Mouse (Mus musculus): Measurements from ENCODE around the gene Stx3.

Stx3 gene

DNA sequence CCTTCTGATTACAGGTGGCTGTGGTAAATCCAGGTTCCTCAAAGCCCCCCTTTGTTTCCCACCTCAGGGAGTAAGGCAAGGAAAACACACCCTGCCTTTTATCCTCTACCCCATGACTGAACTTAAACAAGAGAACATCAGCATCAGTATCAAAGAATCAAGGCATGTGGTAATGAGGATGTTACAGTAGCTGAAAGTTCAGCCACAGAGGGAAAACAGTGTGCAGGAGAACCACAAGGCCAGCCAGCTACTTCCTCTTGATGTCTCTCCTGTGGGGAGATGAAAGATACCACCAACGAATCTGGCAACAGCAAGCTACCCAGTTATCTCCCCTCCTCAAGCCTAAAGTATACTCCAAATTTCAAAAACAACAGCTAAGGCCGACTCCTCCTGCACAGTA, 12.0 kb downstream of the Stx3 start:
- DNase-seq: no peak

DNA sequence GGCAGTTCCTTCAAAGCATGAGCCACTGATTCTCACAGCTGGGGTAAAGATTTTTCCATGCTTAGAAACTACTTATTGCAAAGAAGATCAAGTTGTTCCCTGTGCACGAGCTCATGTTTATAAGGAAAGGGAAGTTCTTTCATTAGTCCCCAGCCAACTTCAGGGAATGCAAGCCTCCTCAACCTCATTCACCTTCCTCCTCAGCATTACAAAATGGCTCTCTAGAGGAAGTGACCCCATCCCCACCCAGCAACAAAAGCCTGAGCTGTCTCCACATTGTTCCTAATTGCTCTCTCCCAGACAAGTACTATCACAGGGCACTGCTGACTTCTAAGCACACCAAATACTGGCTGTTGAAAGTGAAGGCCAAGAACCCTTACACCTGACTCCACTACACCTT, 14.8 kb downstream of the Stx3 start:
- no peak for DNase-seq

DNA sequence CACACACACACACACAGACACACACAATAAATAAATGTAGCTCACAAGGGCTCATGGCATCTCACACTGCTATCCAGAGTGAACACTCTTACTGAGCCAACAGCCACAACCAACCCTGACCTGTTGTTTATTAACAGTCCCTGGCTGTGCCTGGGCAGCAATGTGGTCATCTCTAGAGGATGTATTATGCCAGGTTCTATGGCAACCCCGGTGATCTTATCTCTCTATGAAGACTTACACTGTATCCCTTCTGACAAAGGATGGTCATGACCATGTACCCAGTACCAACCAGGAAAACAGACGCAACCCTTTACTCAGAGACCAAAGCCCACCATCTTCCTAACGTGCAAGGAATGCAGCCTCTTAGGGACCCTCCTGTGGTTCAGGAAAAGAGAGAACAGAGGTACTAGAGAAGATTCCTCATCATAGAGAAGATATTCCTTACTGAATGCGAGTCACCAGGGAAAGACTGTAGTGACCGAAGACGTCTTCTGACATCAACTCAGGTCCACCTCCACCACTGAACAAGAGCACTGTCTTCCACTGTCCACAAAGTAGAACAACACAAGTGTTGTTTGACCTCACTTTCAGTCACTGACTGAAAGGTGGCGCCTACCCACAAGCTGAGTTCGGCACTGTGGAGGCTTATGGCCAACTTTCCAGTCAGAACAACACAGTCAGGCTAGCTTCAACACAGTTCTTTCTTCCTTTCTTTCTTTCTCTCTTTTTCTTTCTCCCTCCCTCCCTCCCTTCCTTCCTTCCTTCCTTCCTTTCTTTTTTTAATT, 18.5 kb downstream of the Stx3 start:
- no peak for DNase-seq

DNA sequence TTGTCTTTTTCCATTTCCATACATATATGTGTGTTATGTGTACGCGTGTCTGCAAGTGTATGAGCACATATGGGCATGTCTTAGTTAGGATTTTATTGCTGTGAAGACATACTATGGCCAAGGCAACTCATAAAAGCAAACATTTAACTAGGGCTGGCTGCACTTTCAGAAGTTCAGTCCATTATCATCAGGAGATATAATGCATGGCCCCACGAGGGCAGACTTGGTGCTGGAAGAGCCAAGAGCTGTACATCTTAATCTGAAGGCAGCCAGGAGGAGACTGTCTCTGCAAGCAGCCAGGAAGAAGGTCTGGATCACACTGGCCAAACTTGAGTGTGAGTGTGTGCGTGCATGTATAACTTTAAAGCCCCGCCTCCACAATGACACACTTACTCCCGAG, 24.8 kb downstream of the Stx3 start:
- no peak for DNase-seq

DNA sequence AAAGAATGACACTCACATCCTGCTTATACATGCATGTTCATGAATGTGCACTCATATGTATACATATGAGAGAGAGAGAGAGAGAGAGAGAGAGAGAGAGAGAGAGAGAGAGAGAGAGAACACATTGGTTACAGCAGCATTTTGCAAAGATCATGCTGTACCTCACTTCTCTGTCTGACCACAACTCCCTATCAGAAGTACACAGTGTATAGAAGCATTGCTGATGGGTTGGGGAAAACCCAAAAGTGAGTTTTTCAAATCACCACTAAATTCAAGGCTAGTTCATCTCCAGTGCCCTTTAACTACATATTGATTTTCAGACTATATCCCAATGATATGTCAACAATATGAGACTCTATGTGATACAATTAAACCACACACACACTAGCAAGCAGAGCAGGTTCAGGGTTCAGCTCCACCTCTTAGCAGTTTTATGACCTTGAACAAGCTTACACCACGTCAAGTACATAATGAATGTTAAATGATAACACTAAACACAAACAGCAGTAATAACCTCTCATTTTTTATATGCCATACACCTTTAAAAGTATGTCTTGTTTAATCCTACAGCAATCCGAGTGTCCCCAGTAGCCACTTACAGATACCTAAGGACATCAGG, 25.4 kb downstream of the Stx3 start:
- DNase-seq: no peak

DNA sequence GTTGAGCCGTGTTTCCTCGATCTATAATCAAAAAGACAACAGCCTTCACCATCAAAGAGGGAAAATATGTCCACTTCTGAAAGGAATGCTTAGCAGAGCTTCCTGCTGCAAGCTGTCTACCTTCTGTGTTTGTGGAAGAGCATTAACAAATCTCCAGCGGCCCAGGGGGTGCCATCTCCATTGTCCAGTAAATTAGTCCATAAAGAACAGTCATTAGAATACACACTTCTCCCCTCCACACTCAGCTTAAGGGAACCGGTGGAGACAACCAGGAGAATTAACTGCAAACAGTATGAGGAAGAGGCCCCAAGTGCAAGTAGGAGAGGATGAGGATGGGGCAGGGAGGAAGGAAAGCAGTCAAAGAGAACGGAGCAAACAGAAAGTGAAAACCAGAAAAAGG, 27.4 kb downstream of the Stx3 start:
- no peak for DNase-seq

DNA sequence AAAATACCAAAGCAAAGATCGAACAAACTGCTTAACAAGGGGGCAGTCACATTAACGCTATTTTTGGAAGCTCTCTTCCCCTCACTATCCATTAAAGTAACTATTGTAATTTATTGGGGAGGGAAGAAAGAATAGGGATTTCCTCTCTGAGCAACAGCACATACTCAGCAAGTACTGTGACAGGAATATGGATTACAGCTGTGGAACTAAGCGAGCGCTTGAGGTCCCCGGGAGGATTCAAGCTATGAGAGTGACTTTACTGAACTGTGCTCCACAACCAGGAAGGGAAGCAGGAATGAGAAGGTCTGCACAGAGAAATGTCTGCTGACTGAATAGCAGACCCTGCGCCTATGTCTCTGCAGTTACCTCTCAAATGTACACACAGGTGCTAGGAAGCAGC, 30.3 kb downstream of the Stx3 start:
- no peak for DNase-seq

DNA sequence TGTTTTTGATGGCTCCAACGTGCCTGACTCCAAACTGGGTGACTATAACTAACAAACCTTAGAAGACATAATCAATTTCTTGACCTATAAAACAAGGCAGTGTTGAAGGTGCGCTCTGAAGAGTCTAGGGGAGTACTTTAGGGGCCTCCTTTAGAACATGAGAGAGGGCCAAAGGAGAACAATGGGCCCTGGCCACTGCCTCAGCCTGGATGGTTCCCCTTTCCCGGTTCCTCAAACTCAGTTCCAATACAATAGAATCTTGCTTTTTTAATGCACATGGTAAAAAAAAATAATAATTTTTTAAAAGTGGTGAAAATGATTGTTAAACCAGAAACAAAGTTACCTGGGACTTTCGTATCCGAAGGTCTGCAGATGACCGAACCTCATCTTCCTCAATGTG, 31.4 kb downstream of the Stx3 start:
- DNase-seq: no peak

DNA sequence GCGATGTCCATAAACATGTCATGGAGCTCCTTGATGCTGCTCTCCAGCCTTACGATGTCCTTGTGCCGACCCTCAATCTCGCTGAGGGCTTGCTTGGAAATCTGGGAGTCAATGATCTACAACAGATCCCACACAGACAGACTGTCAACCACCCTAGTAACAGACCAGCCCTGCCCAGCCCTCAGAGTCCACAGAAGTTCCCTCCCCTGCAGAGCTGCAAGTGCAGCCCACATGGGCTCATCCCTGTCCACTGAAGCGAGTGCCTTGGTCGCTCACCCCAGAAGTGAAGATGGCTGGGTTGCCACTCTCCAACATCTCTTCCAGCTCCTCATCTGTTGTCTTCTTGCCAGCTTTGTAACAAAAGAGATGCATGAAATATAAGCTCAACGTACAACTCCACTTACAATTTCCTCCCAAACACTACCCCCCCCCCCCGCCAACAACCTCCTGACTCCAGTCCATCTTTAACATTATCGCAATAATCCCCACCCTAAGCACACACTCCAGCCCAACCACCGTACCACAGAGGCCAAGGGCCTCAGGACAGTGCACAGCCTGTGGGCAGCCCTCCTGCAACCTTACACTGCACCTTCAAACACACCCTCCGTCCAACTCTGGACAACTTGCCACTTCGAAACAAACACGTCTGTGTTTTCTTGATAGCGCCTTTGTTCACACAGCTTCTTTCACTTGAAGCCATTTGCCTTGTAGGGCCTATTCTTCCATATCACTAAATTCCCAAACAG, 33.6 kb downstream of the Stx3 start:
- DNase-seq: no peak

DNA sequence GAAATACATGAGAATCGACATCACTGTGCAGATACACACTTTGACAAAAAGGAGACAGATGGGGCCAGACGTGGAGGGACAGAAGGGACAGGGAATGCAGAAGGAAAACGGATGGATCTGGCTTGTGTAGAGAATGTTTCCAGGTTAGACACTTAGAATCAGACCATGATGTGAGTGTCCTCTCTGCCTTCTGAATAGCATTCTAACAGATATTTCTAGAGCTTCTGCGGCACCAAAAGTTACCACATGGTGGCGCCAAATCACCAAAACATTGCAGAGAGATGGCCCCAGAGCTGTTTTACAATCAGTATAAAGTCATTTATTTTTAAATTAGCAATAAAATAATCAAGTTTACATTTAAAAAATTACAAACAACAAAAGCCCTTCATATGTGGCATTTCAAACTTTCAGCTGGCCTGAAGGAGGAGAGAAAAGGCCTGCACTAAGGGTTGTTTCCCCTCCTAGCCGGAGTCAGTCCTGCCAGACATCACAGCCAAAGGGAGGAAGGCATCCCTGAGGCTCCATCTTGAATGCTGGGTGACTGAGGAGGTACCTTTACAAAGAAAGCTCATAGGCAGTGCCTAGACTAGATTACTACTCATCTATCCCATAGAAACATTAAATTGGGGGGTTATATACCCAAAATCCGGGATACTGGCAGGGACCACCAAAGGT, 41.9 kb downstream of the Stx3 start:
- peak; percentile 69 for DNase-seq

DNA sequence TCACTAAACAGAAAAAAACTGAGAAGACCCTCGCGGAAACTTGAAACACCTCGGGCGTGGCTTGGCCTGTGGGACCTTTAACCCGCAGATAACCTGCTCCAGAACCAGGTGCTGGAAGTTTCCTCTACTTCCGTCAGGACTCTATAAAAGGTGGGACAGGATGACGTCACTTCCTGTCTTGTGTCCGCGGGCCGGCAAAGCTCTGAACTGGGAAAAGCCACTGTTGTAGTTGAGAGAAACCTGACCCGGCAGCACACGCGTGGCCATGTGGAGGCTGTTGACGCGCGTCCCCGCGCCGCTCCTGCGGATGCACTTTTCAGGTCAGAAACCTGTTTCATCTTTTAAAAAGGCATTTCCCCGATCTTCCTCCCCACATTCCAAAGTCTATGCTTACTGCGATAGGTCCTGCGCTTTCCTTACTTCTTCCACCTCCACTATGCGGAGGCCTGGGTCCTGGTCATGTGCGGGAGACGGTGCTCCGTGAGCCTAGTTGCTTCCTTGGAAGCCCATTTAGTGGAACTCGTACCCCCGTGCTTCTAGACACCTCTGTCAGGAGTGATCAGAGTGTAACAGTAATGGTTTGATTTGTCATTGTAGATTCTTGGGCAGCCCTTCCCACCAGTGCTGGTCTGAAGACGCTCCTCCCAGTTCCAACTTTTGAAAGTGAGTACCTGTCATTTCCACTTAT, 48.9 kb downstream of the Stx3 start, which contains the start of gene Mrpl16:
Mrpl16 (plus strand) TSS at position 187 of the 688 bp plus-strand sequence.
- peak; percentile 96 for DNase-seq

DNA sequence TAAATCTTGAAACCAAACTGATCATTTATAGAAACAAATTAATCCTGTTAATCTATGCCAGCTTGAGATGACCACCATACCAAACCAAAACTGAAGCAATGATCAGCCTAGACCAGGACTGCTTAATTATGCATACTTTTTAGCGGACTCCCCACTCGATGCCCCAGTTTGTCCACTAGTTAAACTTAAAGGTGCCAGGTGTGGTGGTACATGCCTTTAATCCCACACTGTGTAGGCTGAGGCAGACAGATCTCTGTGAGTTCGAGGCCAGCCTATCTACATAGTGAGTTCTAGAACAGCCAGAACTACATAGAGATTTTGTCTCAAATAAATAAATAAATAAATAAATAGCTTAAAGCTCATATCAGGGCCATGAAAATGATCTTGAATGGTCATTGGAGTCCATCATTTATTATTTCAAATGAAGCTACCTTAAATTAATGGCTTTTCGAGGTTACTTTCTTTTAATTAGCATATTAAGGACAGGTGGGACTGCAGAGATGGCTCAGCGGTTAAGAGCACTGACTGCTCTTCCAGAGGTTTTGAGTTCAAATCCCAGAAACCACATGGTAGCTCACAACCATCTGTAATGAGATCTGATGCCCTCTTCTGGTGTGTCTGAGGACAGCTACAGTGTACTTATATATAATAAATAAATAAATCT, 49.8 kb downstream of the Stx3 start:
- no peak for DNase-seq

DNA sequence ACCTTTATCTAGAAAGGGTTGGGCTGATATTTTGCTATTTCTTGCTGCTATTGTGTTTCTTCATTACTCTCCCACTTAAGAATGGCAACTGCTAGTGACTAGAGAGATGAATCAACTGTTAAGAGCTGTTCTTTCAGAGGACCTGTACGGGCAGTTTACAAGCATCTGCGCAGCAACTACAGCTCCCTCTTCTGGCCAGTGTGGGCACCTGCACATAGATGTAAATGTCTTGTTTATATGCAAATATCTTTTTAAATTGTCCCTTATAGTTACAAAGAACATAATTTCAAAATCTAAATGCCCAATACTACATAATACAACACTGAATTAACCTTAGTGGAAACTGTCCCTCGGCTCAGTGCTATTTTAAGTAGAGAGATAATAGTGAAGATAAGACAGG, 51.0 kb downstream of the Stx3 start:
- DNase-seq: peak; percentile 27

DNA sequence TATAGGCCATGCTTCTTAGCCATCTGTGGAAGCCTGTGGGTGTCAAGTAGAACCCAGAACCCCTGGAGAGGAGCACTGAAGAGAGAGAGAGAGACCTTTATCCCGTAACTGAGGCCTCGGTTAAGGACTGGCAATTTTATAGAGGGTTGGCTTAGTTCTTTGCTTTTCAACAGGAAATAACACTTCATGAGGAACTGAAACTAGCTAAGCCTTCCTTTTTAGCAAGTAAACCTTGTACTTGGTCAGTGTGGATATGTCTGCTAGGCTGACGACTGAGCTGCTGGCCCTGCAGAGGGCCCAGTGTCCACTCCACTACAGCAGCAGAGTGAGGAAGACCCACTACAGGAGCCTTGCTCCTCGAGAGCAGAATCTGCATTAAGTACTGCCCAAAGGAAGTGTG, 52.8 kb downstream of the Stx3 start:
- DNase-seq: no peak

DNA sequence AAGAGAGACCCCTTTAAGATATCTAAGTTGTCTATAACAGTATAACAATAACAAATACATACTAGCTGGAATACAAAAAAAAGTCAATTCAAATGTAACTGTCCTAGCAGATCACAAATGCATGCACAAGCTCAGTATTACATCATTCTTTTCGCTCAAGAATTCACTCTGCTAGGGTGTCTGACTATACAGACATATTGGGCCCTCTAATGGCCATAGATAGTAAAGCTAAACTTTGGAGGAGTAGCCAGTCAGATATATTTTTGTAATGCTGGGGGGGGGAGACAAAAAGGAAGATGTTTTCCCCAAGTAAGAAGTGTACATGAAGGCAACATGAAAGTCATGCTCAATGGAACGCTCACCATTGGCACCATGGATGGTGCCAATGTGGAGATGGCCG, 54.1 kb downstream of the Stx3 start:
- no peak for DNase-seq

DNA sequence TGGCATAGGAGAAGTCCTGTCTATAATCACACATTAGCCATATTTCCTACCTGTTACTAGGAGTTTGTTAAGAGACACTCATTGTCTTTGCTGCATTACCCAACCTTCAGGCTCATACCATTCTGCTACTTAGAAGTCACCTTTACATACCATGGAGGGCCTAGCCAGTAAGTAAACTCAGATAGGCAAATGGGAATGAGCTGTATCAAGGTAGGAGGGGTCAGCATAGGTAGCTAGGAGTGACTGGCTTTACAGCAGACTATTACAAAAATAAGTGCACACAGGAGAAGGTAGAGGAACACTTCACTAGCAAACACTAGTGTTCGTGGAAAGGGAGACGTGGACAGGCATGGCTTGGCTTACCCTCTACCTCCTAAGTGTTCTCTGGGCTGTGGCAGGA, 71.9 kb downstream of the Stx3 start, which contains the start of gene Gif:
Gif (plus strand) TSS at position 257 of the 400 bp plus-strand sequence.
- DNase-seq: no peak

DNA sequence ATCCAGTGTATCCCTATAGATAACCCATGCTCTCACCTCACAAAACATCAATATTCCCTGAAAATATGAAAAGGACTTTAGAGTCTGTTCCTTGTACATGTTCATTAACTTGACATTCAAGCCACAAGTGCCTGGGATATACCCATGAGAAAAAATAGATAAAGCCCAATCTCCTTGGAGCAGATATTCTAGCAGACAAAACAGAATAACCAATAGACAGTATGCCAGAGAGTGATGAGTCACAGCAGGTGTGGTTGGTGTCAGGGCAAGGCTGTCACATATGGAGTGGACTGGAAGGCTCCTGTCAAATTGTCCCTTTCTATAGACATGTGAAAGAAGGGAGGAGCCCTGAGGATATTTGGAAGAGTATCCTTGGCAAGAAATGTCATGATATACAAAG, 73.5 kb downstream of the Stx3 start:
- no peak for DNase-seq

DNA sequence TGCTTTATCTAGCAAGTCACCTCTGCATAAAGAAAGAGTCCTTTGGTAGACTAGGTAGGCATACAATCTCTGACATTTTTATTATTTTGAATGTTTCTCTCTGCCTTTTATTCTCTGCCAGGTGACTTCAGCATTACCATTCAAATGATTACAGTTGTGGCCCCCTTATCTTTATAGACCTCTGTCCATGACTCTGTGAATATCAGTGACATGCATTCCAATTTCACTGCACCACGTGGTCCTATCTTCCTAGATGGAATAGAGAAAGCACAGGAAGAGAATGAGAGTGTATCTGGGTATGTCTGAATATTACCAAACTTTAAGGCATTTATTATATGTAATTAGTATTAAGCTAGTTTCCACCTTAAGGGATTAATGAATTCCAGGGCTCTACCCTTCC, 82.7 kb downstream of the Stx3 start:
- no peak for DNase-seq

DNA sequence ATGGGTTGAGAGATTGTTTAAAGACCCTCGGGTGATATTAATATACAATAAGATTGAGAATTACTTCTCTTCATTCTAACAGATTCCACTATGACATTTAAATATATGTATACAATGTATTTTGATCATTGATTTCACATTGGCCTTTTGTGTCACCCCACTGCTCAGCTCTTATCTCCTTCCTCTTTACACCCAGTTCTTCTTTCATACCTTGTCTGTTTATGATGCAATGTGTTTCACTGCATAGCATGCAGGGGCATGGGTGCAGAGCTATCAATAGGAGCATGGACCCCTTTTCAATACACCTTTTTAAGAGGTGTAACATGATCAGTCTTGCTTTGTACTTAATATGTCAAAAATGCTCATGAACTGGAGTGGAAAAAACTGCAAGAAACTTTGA, 88.9 kb downstream of the Stx3 start:
- no peak for DNase-seq

DNA sequence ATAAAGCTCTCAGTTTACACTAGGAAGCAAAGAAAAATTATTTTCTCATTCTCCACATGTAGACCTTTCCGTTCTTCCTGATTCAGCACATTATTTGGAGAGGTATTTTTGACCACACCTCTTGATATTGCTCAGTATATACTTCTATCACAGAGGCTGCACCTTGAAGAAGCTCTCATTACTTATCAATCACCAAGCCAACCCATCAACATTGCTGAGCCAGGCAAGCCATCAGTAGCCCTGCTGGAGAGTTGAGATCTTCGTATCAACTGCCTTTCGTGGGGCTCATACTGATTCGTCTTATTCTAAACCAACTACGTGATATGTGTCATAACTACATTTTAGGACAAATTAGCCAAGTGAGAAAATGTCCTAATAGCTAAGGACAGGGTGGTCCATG, 91.9 kb downstream of the Stx3 start:
- no peak for DNase-seq

DNA sequence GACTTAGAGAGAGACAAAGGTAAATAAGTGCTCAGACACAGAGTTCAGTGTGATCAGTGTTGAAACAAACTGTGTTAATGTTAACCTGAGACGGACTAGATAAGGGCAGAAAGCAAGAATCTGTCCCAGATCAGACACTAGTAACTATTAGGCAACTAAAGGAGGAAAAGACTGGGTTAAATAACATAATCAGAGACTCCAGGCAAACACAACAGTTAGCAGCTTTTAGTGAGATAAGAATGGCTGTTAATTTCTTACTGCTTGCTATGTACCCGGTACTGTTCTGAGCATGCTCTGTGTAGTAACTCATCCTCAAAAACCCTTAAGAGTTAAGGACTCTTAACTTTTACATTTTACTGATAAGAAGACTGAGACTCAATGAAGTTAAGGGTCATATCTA, 93.3 kb downstream of the Stx3 start:
- no peak for DNase-seq

Measured in kidney, adult 9 months (tissue).